ENCODE assay signal across 8 mouse cellular contexts in the genomic region with DNA sequence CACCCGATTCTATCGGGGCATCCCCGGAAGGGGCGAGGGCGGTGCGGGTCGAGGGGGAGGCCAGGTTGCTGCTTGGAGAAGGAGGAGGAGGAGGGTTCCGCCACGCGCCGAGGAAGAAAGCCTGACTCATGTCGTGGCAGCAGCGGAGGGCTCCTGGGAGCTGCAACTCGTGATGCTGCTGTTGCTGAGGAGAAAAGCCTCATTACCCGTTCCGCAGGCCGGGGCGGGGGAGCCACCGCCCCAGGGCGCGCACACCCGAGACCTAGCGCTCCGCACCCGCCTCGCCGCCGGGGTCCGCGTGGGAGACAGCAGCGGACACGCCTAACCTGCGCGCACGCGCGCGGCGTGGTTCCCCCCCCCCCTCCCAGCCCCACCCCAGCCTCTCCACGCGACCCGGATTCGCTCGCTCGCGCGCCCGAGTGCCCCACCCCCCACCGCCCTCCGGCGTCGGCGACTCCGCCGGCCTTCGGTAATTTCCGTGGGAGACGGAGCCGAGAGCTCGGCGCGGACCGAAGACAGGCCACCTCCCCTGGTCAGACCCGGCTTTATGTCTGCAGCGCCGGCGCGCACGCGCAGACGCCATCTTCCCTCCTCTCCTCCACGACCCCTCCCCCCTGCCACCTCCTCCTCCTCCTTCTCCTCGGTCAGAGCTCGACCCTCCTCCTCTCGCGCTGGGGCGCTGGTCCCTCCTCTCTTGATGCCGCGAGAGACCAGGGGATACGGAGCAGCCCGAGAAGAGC. TPM values are rescaled to one million over a fixed set of nuclear protein-coding genes. Genes with fewer than 3 reads are reported as not detected.
DNase-seq lines count a peak whose midpoint lies in the region; ATAC-seq and TF ChIP-seq lines count a peak whose summit lies in the region.

No protein-coding gene starts in this region.

- H3K4me2 ChIP-seq in heart, embryonic 13.5 days, result peak overlapping the region; percentile 96
- H3K4me2 ChIP-seq in kidney, postnatal 0 days (ENCODE audit: low read length), result peak overlapping the region; percentile 88

- under 1% methylated on average over 67 of the region's 81 CpGs for WGBS in heart, embryonic 13.5 days
- 1% methylated on average over 63 of the region's 81 CpGs for WGBS in kidney, postnatal 0 days
- WGBS in liver, adult 2 months, result under 1% methylated on average over 65 of the region's 81 CpGs

- ATAC-seq in heart, embryonic 13.5 days (ENCODE audit: extremely low read depth, insufficient number of reproducible peaks, low FRiP score, low TSS enrichment), result peak; percentile 87
- peak; percentile 95 for ATAC-seq in kidney, postnatal 0 days (replicated peaks; ENCODE audit: low FRiP score, low read depth)
- peak; percentile 83 for ATAC-seq in monocyte, adult 5-6 weeks (replicated peaks; ENCODE audit: insufficient number of reproducible peaks, low FRiP score, low TSS enrichment, poor library complexity, severe bottlenecking)

- H3K27me3 ChIP-seq in heart, embryonic 13.5 days (replicated peaks), result no peaks in the 10 kb centered on the region
- H3K27me3 ChIP-seq in kidney, postnatal 0 days (ENCODE audit: insufficient read depth, low read length), result no peaks in the 10 kb centered on the region
- peaks cover 11% of the 10 kb centered on the region for H3K27me3 ChIP-seq in liver, adult 2 months (ENCODE audit: control insufficient read depth, insufficient read depth, low read length)

- H3K4me3 ChIP-seq in bone marrow macrophage, adult 2 months (ENCODE audit: insufficient read depth, low read length), result peak overlapping the region; percentile 81
- H3K4me3 ChIP-seq in embryonic fibroblast, embryonic 13.5 days (ENCODE audit: insufficient read depth, low read length), result peak overlapping the region; percentile 68
- peak overlapping the region; percentile 94 for H3K4me3 ChIP-seq in heart, embryonic 13.5 days
- H3K4me3 ChIP-seq in kidney, postnatal 0 days (replicated peaks; ENCODE audit: low read depth, low read length), result peak overlapping the region; percentile 95
- H3K4me3 ChIP-seq in liver, adult 2 months (ENCODE audit: insufficient read depth, low read depth, low read length), result peak overlapping the region; percentile 60

- peak; percentile 97 for DNase-seq in 416B (ENCODE audit: low read depth)
- peak; percentile 99 for DNase-seq in kidney, postnatal 0 days (ENCODE audit: low spot score)
- peak; percentile 27 for DNase-seq in liver, adult 2 months (ENCODE audit: extremely low read depth, low read depth, low spot score)
- DNase-seq in spleen, postnatal 36 days (ENCODE audit: low spot score in 2 of 2), result peak; percentile 86 to 87

- H3K79me2 ChIP-seq in liver, adult 2 months (ENCODE audit: control insufficient read depth, insufficient read depth, low read length), result no peaks in the 10 kb centered on the region

- H3K27ac ChIP-seq in bone marrow macrophage, adult 2 months (ENCODE audit: insufficient read depth, low read depth, low read length), result peak overlapping the region; percentile 76
- H3K27ac ChIP-seq in embryonic fibroblast, embryonic 13.5 days (ENCODE audit: insufficient read depth, low read length), result peak overlapping the region; percentile 66
- H3K27ac ChIP-seq in heart, embryonic 13.5 days (replicated peaks), result peak overlapping the region; percentile 99
- peak overlapping the region; percentile 98 for H3K27ac ChIP-seq in kidney, postnatal 0 days
- no peak overlapping the region for H3K27ac ChIP-seq in liver, adult 2 months (replicated peaks; ENCODE audit: insufficient read depth, low read depth, low read length)

- H3K36me3 ChIP-seq in heart, embryonic 13.5 days, result peaks cover 27% of the 10 kb centered on the region
- peaks cover 8% of the 10 kb centered on the region; the same call in 1 of the 2 replicates for H3K36me3 ChIP-seq in kidney, postnatal 0 days (ENCODE audit: insufficient read depth, low read length)
- H3K36me3 ChIP-seq in liver, adult 2 months (ENCODE audit: control insufficient read depth, insufficient read depth, low read length), result no peaks in the 10 kb centered on the region

- H3K9me3 ChIP-seq in heart, embryonic 13.5 days, result no peaks in the 10 kb centered on the region
- H3K9me3 ChIP-seq in kidney, postnatal 0 days (replicated peaks; ENCODE audit: low read length), result no peaks in the 10 kb centered on the region

- peaks cover 29% of the 10 kb centered on the region for H3K4me1 ChIP-seq in bone marrow macrophage, adult 2 months (ENCODE audit: control insufficient read depth, insufficient read depth, low read length)
- H3K4me1 ChIP-seq in embryonic fibroblast, embryonic 13.5 days (ENCODE audit: control insufficient read depth, insufficient read depth, low read length), result peaks cover 10% of the 10 kb centered on the region
- H3K4me1 ChIP-seq in heart, embryonic 13.5 days, result peaks cover 38% of the 10 kb centered on the region
- H3K4me1 ChIP-seq in kidney, postnatal 0 days (replicated peaks; ENCODE audit: insufficient read depth, low read length), result peaks cover 24% of the 10 kb centered on the region
- H3K4me1 ChIP-seq in liver, adult 2 months (ENCODE audit: control insufficient read depth, insufficient read depth, low read length), result no peaks in the 10 kb centered on the region

- no peak for TF ChIP-seq CTCF in bone marrow macrophage, adult 2 months (IDR thresholded peaks at IDR 0.05; ENCODE audit: low read depth, low read length)
- no peak for TF ChIP-seq CTCF in embryonic fibroblast, embryonic 13.5 days (IDR thresholded peaks at IDR 0.05; ENCODE audit: borderline replicate concordance, insufficient read depth, low read length)
- peak; percentile 30 for TF ChIP-seq CTCF in kidney, postnatal 0 days (IDR thresholded peaks at IDR 0.05; ENCODE audit: low read depth)
- TF ChIP-seq CTCF in liver, adult 2 months (IDR thresholded peaks at IDR 0.05; ENCODE audit: low read depth, low read length), result no peak

- peak overlapping the region; percentile 100 for H3K9ac ChIP-seq in heart, embryonic 13.5 days
- peak overlapping the region; percentile 98 for H3K9ac ChIP-seq in kidney, postnatal 0 days (ENCODE audit: low read depth, low read length)
- H3K9ac ChIP-seq in liver, adult 2 months (ENCODE audit: low read depth, low read length), result peak overlapping the region; percentile 78

- no peak for TF ChIP-seq POLR2A in bone marrow macrophage, adult 2 months (IDR thresholded peaks at IDR 0.05; ENCODE audit: borderline replicate concordance, low read depth, low read length)
- peak; percentile 74 for TF ChIP-seq POLR2A in embryonic fibroblast, embryonic 13.5 days (IDR thresholded peaks at IDR 0.05; ENCODE audit: low read depth, low read length)
- TF ChIP-seq POLR2A in liver, adult 2 months (IDR thresholded peaks at IDR 0.05; ENCODE audit: extremely low read depth, insufficient read depth, low read length), result no peak

RNA-seq across cellular contexts. Expression of a gene that starts 0.5 kb away (rescaled TPM):
- polyA plus RNA-seq in bone marrow macrophage, adult 2 months (2012; ENCODE audit: insufficient read depth, insufficient read length, missing spikeins), result 32.1 and 33.3 TPM in 2 replicates
- polyA plus RNA-seq in embryonic fibroblast, embryonic 13.5 days (2011; ENCODE audit: insufficient read length, low read depth, missing spikeins), result 231 and 370 TPM in 2 replicates
- polyA plus RNA-seq in heart, embryonic 13.5 days (2015; fragmentation: Nextera tagmentation; extraction: Ambion mirVana), result 332 and 334 TPM in 2 replicates
- 756 and 772 TPM in 2 replicates for polyA plus RNA-seq in kidney, postnatal 0 days (2015; fragmentation: Nextera tagmentation; extraction: Ambion mirVana)
- 25.6 and 33.3 TPM in 2 replicates for total RNA-seq in liver, adult 2 months (2014; rRNA removed)
- 28.3 and 60.1 TPM in 2 replicates for polyA plus RNA-seq in liver, adult 2 months (2012; rRNA removed)
- 38.7 to 298 TPM (median 42.7 TPM) in 3 replicates for total RNA-seq in monocyte, adult 5-6 weeks (2017)

Comparison
In these comparisons a context has a peak if more than half of its experiments do, and no peak if none do; other contexts are left out.
1. DNase-seq: peak in every context shown above with its lines; median percentile 99 in kidney, postnatal 0 days; 97 in 416B; 86 in spleen, postnatal 36 days; 27 in liver, adult 2 months.